Mouse (Mus musculus) small intestine, adult 2 months (tissue): ENCODE measurements at regions not wholly inside any gene's neighbourhood (a gene's known extent, or its start where the extent isn't known, plus 50 kb on each side); places are given as distances from the start of the nearest gene placed in this dataset.

Experiments used
- CTCF ChIP-seq: fragments of 200-500 bp; IDR thresholded peaks from 2 replicates; pipeline ENCODE4 v1.5.1; 2012; ENCODE audit warnings: low read depth, mild to moderate bottlenecking, control low read depth, inconsistent platforms, low read length, moderate library complexity, mixed read lengths; ENCODE audit not compliant: insufficient replicate concordance, insufficient read length; ENCODE audit errors: extremely low read depth
- POLR2A ChIP-seq: fragments of 200-500 bp; IDR thresholded peaks from 2 replicates; pipeline ENCODE4 v1.6.1; 2012; ENCODE audit warnings: low read depth, mild to moderate bottlenecking, control low read depth, inconsistent platforms, low read length, moderate library complexity

- no peak for TF ChIP-seq POLR2A
- peak; percentile 76; the same call in 1 of the 2 replicates for TF ChIP-seq CTCF
These were observed 84.1 kb downstream of the Rplp1 start for GRCm38 (mm10) chr9:61830236-61830635.
